Mouse (Mus musculus) thymus, postnatal 4 days (tissue): ENCODE measurements at regions not wholly inside any gene's neighbourhood (a gene's known extent, or its start where the extent isn't known, plus 50 kb on each side); places are given as distances from the start of the nearest gene placed in this dataset.
"Not testable (repeated sequence)": the region's sequence is repeated elsewhere in the genome, so short reads cannot be mapped to it uniquely, and the experiment has no call there.

Experiments used
- DNase-seq: peaks from one replicate; pipeline ENCODE4 v3.0.0; 2021

GRCm38 (mm10) chr12:20292368-20292767, 338.1 kb downstream of the Gm21863 start:
- DNase-seq: not testable (repeated sequence)

- peak; percentile 6 for DNase-seq
Observed at GRCm38 (mm10) chr12:20311951-20312849, 357.9 kb downstream of the Gm21863 start.
